Mouse (Mus musculus): ENCODE data around the gene Sec11a. TPM values are rescaled to one million over a fixed set of nuclear protein-coding genes. Genes with fewer than 3 reads are reported as not detected.
"Not testable (repeated sequence)": the region's sequence is repeated elsewhere in the genome, so short reads cannot be mapped to it uniquely, and the experiment has no call there.

Gene Sec11a
- total RNA-seq, 2 experiments from 2014 or later, result 49.0 to 51.3 TPM

GRCm38 (mm10) chr7:80952140-80952539, 4.6 kb upstream of the Sec11a start:
- no peak overlapping the region for H3K27ac ChIP-seq

GRCm38 (mm10) chr7:80951461-80951860, 3.9 kb upstream of the Sec11a start:
- Histone ChIP-seq H3K4me3 (no peak overlapping the region), H3K27ac (no peak overlapping the region)
- intact Hi-C loops (cut with DNase I), result no loop called here
- no peak for TF ChIP-seq CTCF (IDR thresholded peaks at IDR 0.05)
- DNase-seq (ENCODE audit: extremely low spot score in 1 of 2, low spot score in 2 of 2), result no peak

More at GRCm38 (mm10) chr7:80952140-80952539, 4.6 kb upstream of the Sec11a start:
- no peak overlapping the region for H3K4me3 ChIP-seq
- TF ChIP-seq CTCF (IDR thresholded peaks at IDR 0.05), result no peak
- intact Hi-C loops (cut with DNase I), result no loop called here
- no peak for DNase-seq (ENCODE audit: extremely low spot score in 1 of 2, low spot score in 2 of 2)

- intact Hi-C loops (cut with DNase I), result no loop called here
- H3K4me3 ChIP-seq, result no peak overlapping the region
- TF ChIP-seq CTCF (IDR thresholded peaks at IDR 0.05), result no peak
- H3K27ac ChIP-seq, result no peak overlapping the region
- no peak for DNase-seq (ENCODE audit: extremely low spot score in 1 of 2, low spot score in 2 of 2)
Measured at GRCm38 (mm10) chr7:80939808-80940207, 7.8 kb downstream of the Sec11a start.

- DNase-seq (ENCODE audit: extremely low spot score in 1 of 2, low spot score in 2 of 2); H3K27ac ChIP-seq; H3K4me3 ChIP-seq; intact Hi-C loops (cut with DNase I): not testable (repeated sequence)
Measured at GRCm38 (mm10) chr7:80937304-80937666, 10.3 kb downstream of the Sec11a start.

- H3K27ac ChIP-seq; intact Hi-C loops (cut with DNase I); H3K4me3 ChIP-seq; DNase-seq (ENCODE audit: extremely low spot score in 1 of 2, low spot score in 2 of 2): not testable (repeated sequence)
Measured at GRCm38 (mm10) chr7:80936617-80937303, 10.8 kb downstream of the Sec11a start.

- intact Hi-C loops (cut with DNase I), result no loop called here
- DNase-seq (ENCODE audit: extremely low spot score in 1 of 2, low spot score in 2 of 2), result no peak
- no peak for TF ChIP-seq CTCF (IDR thresholded peaks at IDR 0.05)
- Histone ChIP-seq H3K27ac (no peak overlapping the region), H3K4me3 (no peak overlapping the region)
Measured at GRCm38 (mm10) chr7:80935834-80936233, 11.7 kb downstream of the Sec11a start.

GRCm38 (mm10) chr7:80932777-80933176, 14.8 kb downstream of the Sec11a start:
- H3K27ac ChIP-seq, result no peak overlapping the region
- DNase-seq (ENCODE audit: extremely low spot score in 1 of 2, low spot score in 2 of 2), result no peak
- intact Hi-C loops (cut with DNase I), result no loop called here
- no peak overlapping the region for H3K4me3 ChIP-seq
- TF ChIP-seq CTCF (IDR thresholded peaks at IDR 0.05), result no peak

- Histone ChIP-seq H3K27ac (no peak overlapping the region), H3K4me3 (no peak overlapping the region)
- TF ChIP-seq CTCF (IDR thresholded peaks at IDR 0.05), result no peak
- DNase-seq (ENCODE audit: extremely low spot score in 1 of 2, low spot score in 2 of 2), result no peak
- intact Hi-C loops (cut with DNase I), result no loop called here
Measured at GRCm38 (mm10) chr7:80931618-80932207, 15.9 kb downstream of the Sec11a start.

- no peak overlapping the region for H3K4me3 ChIP-seq
- TF ChIP-seq CTCF (IDR thresholded peaks at IDR 0.05), result no peak
- intact Hi-C loops (cut with DNase I), result no loop called here
- DNase-seq (ENCODE audit: extremely low spot score in 1 of 2, low spot score in 2 of 2), result no peak
- H3K27ac ChIP-seq, result no peak overlapping the region
Measured at GRCm38 (mm10) chr7:80923165-80923564, 24.4 kb downstream of the Sec11a start.

- intact Hi-C loops (cut with DNase I), result no loop called here
- Histone ChIP-seq H3K4me3 (no peak overlapping the region), H3K27ac (no peak overlapping the region)
- DNase-seq (ENCODE audit: extremely low spot score in 1 of 2, low spot score in 2 of 2), result no peak
- no peak for TF ChIP-seq CTCF (IDR thresholded peaks at IDR 0.05)
Measured at GRCm38 (mm10) chr7:80919647-80920008, 28.0 kb downstream of the Sec11a start.

- DNase-seq (ENCODE audit: extremely low spot score in 1 of 2, low spot score in 2 of 2), result no peak
- H3K4me3 ChIP-seq, result no peak overlapping the region
- H3K27ac ChIP-seq, result no peak overlapping the region
- no peak for TF ChIP-seq CTCF (IDR thresholded peaks at IDR 0.05)
- intact Hi-C loops (cut with DNase I), result no loop called here
Measured at GRCm38 (mm10) chr7:80918982-80919646, 28.5 kb downstream of the Sec11a start.

- Histone ChIP-seq H3K27ac (no peak overlapping the region), H3K4me3 (no peak overlapping the region)
- DNase-seq (ENCODE audit: extremely low spot score in 1 of 2, low spot score in 2 of 2), result no peak
- no peak for TF ChIP-seq CTCF (IDR thresholded peaks at IDR 0.05)
- intact Hi-C loops (cut with DNase I), result no loop called here
Measured at GRCm38 (mm10) chr7:80917916-80918465, 29.6 kb downstream of the Sec11a start.

All from left cerebral cortex, adult 2 months (tissue).